Mouse (Mus musculus) MEL (cell line): ENCODE measurements around the gene Dnali1.

Experiments
- CHD1 ChIP-seq: IDR thresholded peaks from 2 replicates; pipeline ENCODE4 v1.6.1; 2012; ENCODE audit warnings: low read depth, mild to moderate bottlenecking, inconsistent platforms, low read length, improper control_type of control experiment
- CTCF ChIP-seq, 3 experiments: IDR thresholded peaks in 2 of 3; conservative IDR thresholded peaks in 1 of 3; 2 replicates each; pipeline ENCODE4 v1.5.1; 2011 to 2012; ENCODE audit warnings: low read length in 3 of 3, low read depth in 2 of 3, mild to moderate bottlenecking in 2 of 3, improper control_type of control experiment in 1 of 3, inconsistent platforms in 1 of 3, mixed read lengths in 1 of 3, moderate library complexity in 1 of 3; ENCODE audit not compliant: control insufficient read depth in 1 of 3, insufficient read depth in 1 of 3, poor library complexity in 1 of 3, severe bottlenecking in 1 of 3
- E2F4 ChIP-seq: IDR thresholded peaks from 2 replicates; pipeline ENCODE4 v1.6.1; 2011; ENCODE audit warnings: low read depth, low read length, improper control_type of control experiment, borderline replicate concordance
- MAFK ChIP-seq: IDR thresholded peaks from 2 replicates; pipeline ENCODE4 v1.6.1; 2011; ENCODE audit warnings: low read depth, mild to moderate bottlenecking, low read length, improper control_type of control experiment, borderline replicate concordance
- MAZ ChIP-seq: IDR thresholded peaks from 2 replicates; pipeline ENCODE4 v1.6.1; 2012; ENCODE audit warnings: low read depth, mild to moderate bottlenecking, inconsistent platforms, low read length, improper control_type of control experiment
- MYC ChIP-seq: IDR thresholded peaks from 2 replicates; pipeline ENCODE4 v1.6.1; 2011; ENCODE audit warnings: low read depth, mild to moderate bottlenecking, low read length, improper control_type of control experiment, moderate library complexity
- NELFE ChIP-seq: IDR thresholded peaks from 2 replicates; pipeline ENCODE4 v1.6.1; 2011; ENCODE audit warnings: low read depth, low read length, improper control_type of control experiment
- TAL1 ChIP-seq: IDR thresholded peaks from 2 replicates; pipeline ENCODE4 v1.6.1; 2012; ENCODE audit warnings: mild to moderate bottlenecking, inconsistent platforms, low read length, moderate library complexity, mixed read lengths
- USF1 ChIP-seq: IDR thresholded peaks from 2 replicates; pipeline ENCODE4 v1.6.1; 2014; ENCODE audit warnings: low read depth, mild to moderate bottlenecking, inconsistent platforms, low read length, improper control_type of control experiment, moderate library complexity

DNA sequence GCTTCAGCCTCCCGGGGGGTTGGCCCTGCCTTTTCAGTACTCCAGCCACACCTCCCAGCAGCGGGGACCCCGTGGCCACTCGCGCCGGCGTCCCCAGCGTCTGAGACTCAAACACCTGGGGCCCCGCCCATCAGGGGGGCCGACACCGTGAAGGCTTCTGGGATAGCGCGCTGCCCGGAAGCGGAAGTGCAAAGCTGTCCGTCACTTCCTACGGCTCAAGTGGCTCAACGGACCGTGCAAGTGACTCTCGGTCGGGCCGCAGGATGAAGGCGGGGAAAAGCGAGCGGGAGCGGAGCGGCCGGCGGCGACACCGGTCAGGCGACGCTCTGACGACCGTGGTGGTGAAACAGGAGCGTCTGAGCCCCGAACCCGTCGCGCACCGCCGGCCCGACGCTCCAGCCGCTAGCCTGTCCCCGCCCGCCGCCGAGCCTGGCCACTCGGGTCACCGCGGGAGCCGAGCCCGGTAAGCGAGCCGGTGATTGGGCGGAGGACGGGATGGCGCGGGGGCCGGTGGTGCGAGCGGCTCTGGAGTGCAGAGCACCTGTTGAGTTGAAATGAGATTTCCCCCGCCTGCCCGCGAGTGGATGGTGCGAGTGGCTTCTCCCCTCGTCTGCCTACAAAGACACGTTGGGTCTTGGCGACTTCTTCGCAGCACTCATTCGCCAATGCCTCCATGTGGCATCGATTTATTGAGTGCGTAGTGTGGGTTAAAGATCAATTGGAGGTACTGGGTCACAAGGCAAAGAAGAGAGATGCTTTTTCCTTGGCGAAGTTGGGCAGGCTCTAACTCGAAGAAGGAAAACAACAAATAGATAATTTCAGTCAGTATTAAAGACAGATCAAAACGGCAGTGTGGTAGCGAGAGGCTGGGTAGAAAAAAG lies 1.2 kb upstream of the Dnali1 start, which contains the start of gene Snip1:
- TF ChIP-seq MYC (peak; percentile 37; the same call in 1 of the 2 replicates), MAZ (peak; percentile 94), CHD1 (no peak), USF1 (peak; percentile 68), TAL1 (no peak), CTCF (IDR thresholded peaks at IDR 0.05 in 2 of 3, conservative IDR thresholded peaks at IDR 0.05 in 1 of 3; ENCODE audit: control insufficient read depth in 1 of 3, insufficient read depth in 1 of 3, low read depth in 2 of 3, low read length in 3 of 3, poor library complexity in 1 of 3, severe bottlenecking in 1 of 3) (no peak), MAFK (no peak), E2F4 (no peak), NELFE (peak; percentile 97)
